Mouse (Mus musculus) brain, adult 2 months (tissue): Measurements from ENCODE around the gene Gimap5.

Experiments
- DNase-seq: peaks from one replicate; pipeline ENCODE4 v3.0.0; 2011; ENCODE audit warnings: low read depth, low spot score

Gene Gimap5

GRCm38 (mm10) chr6:48745959-48746889, at the start of gene Gimap5:
Gene Gimap5 (plus strand): TSS chr6:48746197.
- DNase-seq, result peak; percentile 36

GRCm38 (mm10) chr6:48696830-48697554, 49.0 kb upstream of the Gimap5 start:
- DNase-seq, result no peak

- DNase-seq, result no peak
Measured at GRCm38 (mm10) chr6:48697555-48697930, 48.5 kb upstream of the Gimap5 start.

- DNase-seq, result no peak
Measured at GRCm38 (mm10) chr6:48698066-48698856, 47.7 kb upstream of the Gimap5 start.

GRCm38 (mm10) chr6:48698888-48699287, 47.1 kb upstream of the Gimap5 start:
- no peak for DNase-seq

GRCm38 (mm10) chr6:48700251-48701075, 45.5 kb upstream of the Gimap5 start:
- no peak for DNase-seq

- DNase-seq, result no peak
Measured at GRCm38 (mm10) chr6:48702146-48702545, 43.9 kb upstream of the Gimap5 start.

- no peak for DNase-seq
Measured at GRCm38 (mm10) chr6:48702601-48703000, 43.4 kb upstream of the Gimap5 start.

GRCm38 (mm10) chr6:48704146-48704545, 41.9 kb upstream of the Gimap5 start:
- no peak for DNase-seq

- DNase-seq, result no peak
Measured at GRCm38 (mm10) chr6:48706130-48706529, 39.9 kb upstream of the Gimap5 start.

- DNase-seq, result no peak
Measured at GRCm38 (mm10) chr6:48718455-48718854, 27.5 kb upstream of the Gimap5 start, which contains the start of the genes Gm28053 and Gimap7. Gene Gm28053 (plus strand): TSS chr6:48718607. Gene Gimap7 (plus strand): TSS chr6:48718621.

GRCm38 (mm10) chr6:48720326-48720725, 25.7 kb upstream of the Gimap5 start:
- no peak for DNase-seq

- no peak for DNase-seq
Measured at GRCm38 (mm10) chr6:48723468-48723867, 22.5 kb upstream of the Gimap5 start.

GRCm38 (mm10) chr6:48725476-48725875, 20.5 kb upstream of the Gimap5 start:
- peak; percentile 62 for DNase-seq

- DNase-seq, result no peak
Measured at GRCm38 (mm10) chr6:48727761-48728160, 18.2 kb upstream of the Gimap5 start.

- DNase-seq, result no peak
Measured at GRCm38 (mm10) chr6:48732864-48733304, 13.1 kb upstream of the Gimap5 start.

- DNase-seq, result no peak
Measured at GRCm38 (mm10) chr6:48733660-48734059, 12.3 kb upstream of the Gimap5 start.

GRCm38 (mm10) chr6:48737053-48737452, 8.9 kb upstream of the Gimap5 start:
- no peak for DNase-seq

GRCm38 (mm10) chr6:48737688-48738087, 8.3 kb upstream of the Gimap5 start:
- no peak for DNase-seq

- DNase-seq, result no peak
Measured at GRCm38 (mm10) chr6:48738961-48739779, 6.8 kb upstream of the Gimap5 start, which contains the start of gene Gimap1. Gene Gimap1 (plus strand): TSS chr6:48739054.
